Mouse (Mus musculus): ENCODE data around the gene Gm5795. TPM values are rescaled to one million over a fixed set of nuclear protein-coding genes. Genes with fewer than 3 reads are reported as not detected.
"Not testable (repeated sequence)": the region's sequence is repeated elsewhere in the genome, so short reads cannot be mapped to it uniquely, and the experiment has no call there.

The Gm5795 gene
- polyA plus RNA-seq (2015; fragmentation: Nextera tagmentation; extraction: Ambion mirVana): not detected in 2 replicates

DNA sequence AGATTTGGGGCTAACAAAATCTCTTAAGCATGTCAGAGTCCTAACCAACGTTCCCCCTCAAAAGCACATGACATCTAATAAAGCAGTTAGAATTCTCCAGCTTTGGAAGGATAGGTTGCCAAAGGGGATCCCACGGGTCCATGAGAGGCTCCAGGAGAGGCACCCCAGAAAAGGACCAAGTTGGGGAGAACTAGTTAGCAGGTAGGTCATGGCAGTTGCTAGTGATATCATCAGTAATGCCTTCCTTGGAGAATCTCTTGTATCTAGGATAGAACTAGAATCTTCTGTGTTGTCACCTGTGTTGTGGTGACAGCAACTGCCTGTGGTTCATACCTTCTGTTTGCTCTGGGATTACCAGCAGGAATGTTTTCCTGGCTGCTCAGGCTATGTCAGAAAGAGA is at the start of gene Gm5795:
TSS of gene Gm5795 (plus strand) at position 301 of the 400 bp plus-strand sequence.
- H3K4me1 ChIP-seq (replicated peaks; ENCODE audit: control insufficient read depth, insufficient read depth, low read length); H3K4me3 ChIP-seq (ENCODE audit: low read depth, low read length); ATAC-seq; H3K27me3 ChIP-seq (replicated peaks; ENCODE audit: control insufficient read depth, insufficient read depth, low read length); H3K9ac ChIP-seq (ENCODE audit: low read depth, low read length); H3K27ac ChIP-seq (ENCODE audit: low read depth, low read length); H3K36me3 ChIP-seq (ENCODE audit: control insufficient read depth, insufficient read depth); H3K9me3 ChIP-seq (ENCODE audit: control insufficient read depth); H3K4me2 ChIP-seq (replicated peaks; ENCODE audit: low read depth): not testable (repeated sequence)
- WGBS: no CpG with 5 or more reads among the region's 2 CpGs

GRCm38 (mm10) chr14:3208272-3209152 is 20.5 kb downstream of the Gm5795 start, which contains the start of gene D830030K20Rik:
Gene D830030K20Rik, plus strand, starts transcription at chr14:3208488.
- H3K9me3 ChIP-seq (ENCODE audit: control insufficient read depth); H3K27ac ChIP-seq (ENCODE audit: low read depth, low read length); H3K9ac ChIP-seq (ENCODE audit: low read depth, low read length); H3K36me3 ChIP-seq (ENCODE audit: control insufficient read depth, insufficient read depth); H3K27me3 ChIP-seq (replicated peaks; ENCODE audit: control insufficient read depth, insufficient read depth, low read length); ATAC-seq; H3K4me1 ChIP-seq (replicated peaks; ENCODE audit: control insufficient read depth, insufficient read depth, low read length): not testable (repeated sequence)
- H3K4me3 ChIP-seq (ENCODE audit: low read depth, low read length): peak within 1 kb of the TSS; percentile 35
- peak within 1 kb of the TSS; percentile 78 for H3K4me2 ChIP-seq (replicated peaks; ENCODE audit: low read depth)
- 0% methylated on average over 17 of the region's 62 CpGs for WGBS

- not testable (repeated sequence) for H3K4me3 ChIP-seq (ENCODE audit: low read depth, low read length); H3K9me3 ChIP-seq (ENCODE audit: control insufficient read depth); H3K36me3 ChIP-seq (ENCODE audit: control insufficient read depth, insufficient read depth); H3K27me3 ChIP-seq (replicated peaks; ENCODE audit: control insufficient read depth, insufficient read depth, low read length); H3K4me1 ChIP-seq (replicated peaks; ENCODE audit: control insufficient read depth, insufficient read depth, low read length); H3K27ac ChIP-seq (ENCODE audit: low read depth, low read length); H3K9ac ChIP-seq (ENCODE audit: low read depth, low read length); ATAC-seq; H3K4me2 ChIP-seq (replicated peaks; ENCODE audit: low read depth)
- peak; percentile 63 for TF ChIP-seq CTCF (IDR thresholded peaks at IDR 0.05; ENCODE audit: low read depth)
- whole genome bisulfite sequencing: 11% methylated on average over 9 of the region's 11 CpGs
These were observed 21.3 kb downstream of the Gm5795 start for GRCm38 (mm10) chr14:3209367-3209766.

Other genes with a start within 250 kb of the Gm5795 start
- gene Gm2888, start 158.3 kb upstream of the Gm5795 start, polyA plus RNA-seq (2015; fragmentation: Nextera tagmentation; extraction: Ambion mirVana): not detected in 2 replicates
- 0.37 and 0.55 TPM in 2 replicates for gene Gm2897, start 139.0 kb upstream of the Gm5795 start, polyA plus RNA-seq (2015; fragmentation: Nextera tagmentation; extraction: Ambion mirVana)
- not detected in 2 replicates for gene Gm10340, start 54.3 kb upstream of the Gm5795 start, polyA plus RNA-seq (2015; fragmentation: Nextera tagmentation; extraction: Ambion mirVana)
- 10.3 and 13.0 TPM in 2 replicates for gene D830030K20Rik, start 20.2 kb downstream of the Gm5795 start, polyA plus RNA-seq (2015; fragmentation: Nextera tagmentation; extraction: Ambion mirVana)
- not detected in 2 replicates for gene Gm2956, start 144.4 kb downstream of the Gm5795 start, polyA plus RNA-seq (2015; fragmentation: Nextera tagmentation; extraction: Ambion mirVana)
- not detected in 2 replicates for gene Gm10413, start 206.8 kb downstream of the Gm5795 start, polyA plus RNA-seq (2015; fragmentation: Nextera tagmentation; extraction: Ambion mirVana)
- 0.09 and 0.12 TPM in 2 replicates for gene Gm10409, start 224.4 kb downstream of the Gm5795 start, polyA plus RNA-seq (2015; fragmentation: Nextera tagmentation; extraction: Ambion mirVana)
- not detected in 2 replicates for gene Gm3005, start 239.8 kb downstream of the Gm5795 start, polyA plus RNA-seq (2015; fragmentation: Nextera tagmentation; extraction: Ambion mirVana)

All from intestine, postnatal 0 days (tissue).